Mouse (Mus musculus) heart, embryonic 15.5 days (tissue): ENCODE measurements around the gene Trak1. TPM values are rescaled to one million over a fixed set of nuclear protein-coding genes. Genes with fewer than 3 reads are reported as not detected.

ENCODE experiments used
- ATAC-seq: fragments of 200-750 bp; cut with Nextera tagmentation; replicated peaks from 2 replicates; pipeline ENCODE4 v1.8.0; 2017; ENCODE audit warnings: low read depth, moderate TSS enrichment; ENCODE audit not compliant: insufficient number of reproducible peaks, insufficient read depth, low FRiP score
- H3K27ac ChIP-seq: fragments of 300-500 bp; sonication (generic); 2 replicates; pipeline ENCODE4 v1.5.1; 2015; ENCODE audit warnings: mild to moderate bottlenecking, inconsistent platforms
- H3K27me3 ChIP-seq: fragments of 300-500 bp; sonication (generic); 2 replicates; pipeline ENCODE4 v1.6.1; 2015; ENCODE audit warnings: inconsistent platforms
- H3K36me3 ChIP-seq: fragments of 300-500 bp; sonication (generic); 2 replicates; pipeline ENCODE4 v1.6.1; 2015; ENCODE audit warnings: mild to moderate bottlenecking, inconsistent platforms
- H3K4me1 ChIP-seq: fragments of 300-500 bp; sonication (generic); replicated peaks from 2 replicates; pipeline ENCODE4 v1.6.1; 2015; ENCODE audit warnings: inconsistent platforms
- H3K4me2 ChIP-seq: fragments of 300-500 bp; sonication (generic); 2 replicates; pipeline ENCODE4 v1.6.1; 2015; ENCODE audit warnings: inconsistent platforms, mild to moderate bottlenecking, moderate library complexity
- H3K4me3 ChIP-seq: fragments of 300-500 bp; sonication (generic); 2 replicates; pipeline ENCODE4 v1.5.1; 2015; ENCODE audit warnings: mild to moderate bottlenecking, inconsistent platforms
- H3K9ac ChIP-seq: fragments of 300-500 bp; sonication (generic); 2 replicates; pipeline ENCODE4 v1.6.1; 2015; ENCODE audit warnings: mild to moderate bottlenecking, inconsistent platforms
- H3K9me3 ChIP-seq: fragments of 300-500 bp; sonication (generic); replicated peaks from 2 replicates; pipeline ENCODE4 v1.6.1; 2016; ENCODE audit warnings: inconsistent platforms
- WGBS: fragments of 180-500 bp; shearing (Covaris S2); methylation state at CpG from one replicate; pipeline ENCODE4 v1.1.7; 2015; ENCODE audit warnings: mixed read lengths; 5-methylcytosine and 5-hydroxymethylcytosine counted together
- polyA plus RNA-seq: library from polyadenylated mRNA; unstranded; fragments of >200 nt; fragmentation: Nextera tagmentation; extraction: Ambion mirVana; gene quantifications from 2 replicates; pipeline ENCODE4 v1.2.1, GENCODE M21; 2015

Gene Trak1
- polyA plus RNA-seq, 1 experiment from 2014 or later: 37.0 TPM

GRCm38 (mm10) chr9:121389258-121389657, 92.0 kb downstream of the Trak1 start:
- no peaks in the 10 kb centered on the region for H3K9me3 ChIP-seq
- no peaks in the 10 kb centered on the region for H3K27me3 ChIP-seq
- ATAC-seq: no peak
- peaks cover 18% of the 10 kb centered on the region for H3K36me3 ChIP-seq
- peaks cover 31% of the 10 kb centered on the region for H3K4me1 ChIP-seq
- H3K4me3 ChIP-seq: no peak overlapping the region
- WGBS: 86% methylated on average over 10 of the region's 10 CpGs
- H3K27ac ChIP-seq: no peak overlapping the region
- H3K9ac ChIP-seq: no peak overlapping the region
- no peak overlapping the region for H3K4me2 ChIP-seq

GRCm38 (mm10) chr9:121391898-121392297, 94.6 kb downstream of the Trak1 start:
- Histone ChIP-seq H3K27me3 (no peaks in the 10 kb centered on the region), H3K4me1 (peaks cover 18% of the 10 kb centered on the region), H3K27ac (no peak overlapping the region), H3K9me3 (no peaks in the 10 kb centered on the region), H3K9ac (no peak overlapping the region), H3K4me3 (no peak overlapping the region), H3K4me2 (no peak overlapping the region), H3K36me3 (peaks cover 18% of the 10 kb centered on the region)
- WGBS: 92% methylated on average over 13 of the region's 13 CpGs
- no peak for ATAC-seq

GRCm38 (mm10) chr9:121392427-121392826, 95.1 kb downstream of the Trak1 start:
- Histone ChIP-seq H3K36me3 (peaks cover 18% of the 10 kb centered on the region), H3K4me3 (no peak overlapping the region)
- ATAC-seq: no peak

GRCm38 (mm10) chr9:121393104-121393503, 95.8 kb downstream of the Trak1 start:
- no peaks in the 10 kb centered on the region for H3K27me3 ChIP-seq
- H3K4me2 ChIP-seq: no peak overlapping the region
- H3K4me1 ChIP-seq: peaks cover 14% of the 10 kb centered on the region
- no peak overlapping the region for H3K4me3 ChIP-seq
- H3K36me3 ChIP-seq: peaks cover 18% of the 10 kb centered on the region
- WGBS: 93% methylated on average over 4 of the region's 4 CpGs
- ATAC-seq: no peak
- no peak overlapping the region for H3K27ac ChIP-seq
- no peaks in the 10 kb centered on the region for H3K9me3 ChIP-seq
- H3K9ac ChIP-seq: no peak overlapping the region

More at GRCm38 (mm10) chr9:121392427-121392826, 95.1 kb downstream of the Trak1 start:
- WGBS: 36% methylated on average over 5 of the region's 5 CpGs
- H3K4me2 ChIP-seq: no peak overlapping the region
- H3K27ac ChIP-seq: no peak overlapping the region
- no peak overlapping the region for H3K9ac ChIP-seq
- H3K27me3 ChIP-seq: no peaks in the 10 kb centered on the region
- no peaks in the 10 kb centered on the region for H3K9me3 ChIP-seq
- H3K4me1 ChIP-seq: peaks cover 14% of the 10 kb centered on the region

GRCm38 (mm10) chr9:121394882-121395281, 97.6 kb downstream of the Trak1 start:
- H3K27ac ChIP-seq: no peak overlapping the region
- no peak overlapping the region for H3K9ac ChIP-seq
- H3K4me2 ChIP-seq: no peak overlapping the region
- ATAC-seq: no peak
- H3K36me3 ChIP-seq: peaks cover 18% of the 10 kb centered on the region
- 77% methylated on average over 2 of the region's 2 CpGs for WGBS
- no peak overlapping the region for H3K4me3 ChIP-seq
- no peaks in the 10 kb centered on the region for H3K9me3 ChIP-seq
- H3K27me3 ChIP-seq: no peaks in the 10 kb centered on the region
- H3K4me1 ChIP-seq: peaks cover 22% of the 10 kb centered on the region

- Histone ChIP-seq H3K4me3 (no peak overlapping the region), H3K4me1 (peaks cover 22% of the 10 kb centered on the region), H3K4me2 (no peak overlapping the region), H3K9me3 (no peaks in the 10 kb centered on the region), H3K27me3 (no peaks in the 10 kb centered on the region), H3K36me3 (peaks cover 18% of the 10 kb centered on the region), H3K27ac (no peak overlapping the region), H3K9ac (no peak overlapping the region)
- WGBS: 83% methylated on average over 5 of the region's 5 CpGs
- no peak for ATAC-seq
These were observed 98.5 kb downstream of the Trak1 start for GRCm38 (mm10) chr9:121395812-121396211.

- no peaks in the 10 kb centered on the region for H3K27me3 ChIP-seq
- no peak for ATAC-seq
- H3K36me3 ChIP-seq: peaks cover under 1% of the 10 kb centered on the region; the same call in 1 of the 2 replicates
- no peak overlapping the region for H3K4me2 ChIP-seq
- no peak overlapping the region for H3K4me3 ChIP-seq
- peaks cover 29% of the 10 kb centered on the region for H3K4me1 ChIP-seq
- no peaks in the 10 kb centered on the region for H3K9me3 ChIP-seq
- H3K27ac ChIP-seq: no peak overlapping the region
- WGBS: 51% methylated on average over 17 of the region's 17 CpGs
- H3K9ac ChIP-seq: no peak overlapping the region
These were observed 100.9 kb downstream of the Trak1 start for GRCm38 (mm10) chr9:121398100-121398760.

- no peaks in the 10 kb centered on the region for H3K36me3 ChIP-seq
- no peak overlapping the region for H3K4me3 ChIP-seq
- 68% methylated on average over 7 of the region's 7 CpGs for WGBS
- no peak overlapping the region for H3K27ac ChIP-seq
- H3K9ac ChIP-seq: no peak overlapping the region
- no peaks in the 10 kb centered on the region for H3K27me3 ChIP-seq
- no peak overlapping the region for H3K4me2 ChIP-seq
- no peaks in the 10 kb centered on the region for H3K9me3 ChIP-seq
- H3K4me1 ChIP-seq: peaks cover 29% of the 10 kb centered on the region
- no peak for ATAC-seq
These were observed 101.5 kb downstream of the Trak1 start for GRCm38 (mm10) chr9:121398761-121399160.

- WGBS: 77% methylated on average over 8 of the region's 8 CpGs
- no peaks in the 10 kb centered on the region for H3K36me3 ChIP-seq
- H3K4me2 ChIP-seq: no peak overlapping the region
- H3K9ac ChIP-seq: no peak overlapping the region
- no peaks in the 10 kb centered on the region for H3K27me3 ChIP-seq
- H3K4me1 ChIP-seq: peaks cover 29% of the 10 kb centered on the region
- no peaks in the 10 kb centered on the region for H3K9me3 ChIP-seq
- H3K4me3 ChIP-seq: no peak overlapping the region
- no peak for ATAC-seq
- H3K27ac ChIP-seq: no peak overlapping the region
These were observed 103.3 kb downstream of the Trak1 start for GRCm38 (mm10) chr9:121400608-121401007.

- Histone ChIP-seq H3K9ac (no peak overlapping the region), H3K9me3 (no peaks in the 10 kb centered on the region), H3K27me3 (no peaks in the 10 kb centered on the region), H3K4me2 (peak overlapping the region; percentile 40; the same call in 1 of the 2 replicates), H3K36me3 (no peaks in the 10 kb centered on the region), H3K4me3 (0 out of 2 replicates have a peak overlapping the region, but pooled peaks have one; percentile 4), H3K27ac (no peak overlapping the region), H3K4me1 (peaks cover 21% of the 10 kb centered on the region)
- 36% methylated on average over 16 of the region's 16 CpGs for WGBS
- ATAC-seq: peak; percentile 71; the same call in 1 of the 2 replicates
These were observed 105.9 kb downstream of the Trak1 start for GRCm38 (mm10) chr9:121403157-121403671.

GRCm38 (mm10) chr9:121403699-121404098, 106.4 kb downstream of the Trak1 start:
- WGBS: 73% methylated on average over 11 of the region's 11 CpGs
- ATAC-seq: peak; percentile 47; the same call in 1 of the 2 replicates
- H3K9ac ChIP-seq: no peak overlapping the region
- H3K27ac ChIP-seq: no peak overlapping the region
- H3K27me3 ChIP-seq: no peaks in the 10 kb centered on the region
- peak overlapping the region; percentile 40; the same call in 1 of the 2 replicates for H3K4me2 ChIP-seq
- H3K4me3 ChIP-seq: no peak overlapping the region
- peaks cover 16% of the 10 kb centered on the region for H3K4me1 ChIP-seq
- no peaks in the 10 kb centered on the region for H3K9me3 ChIP-seq
- H3K36me3 ChIP-seq: no peaks in the 10 kb centered on the region
